Mouse (Mus musculus) olfactory bulb, adult 2 months (tissue): ENCODE results near the gene Eaf2.

Experiments used
- CTCF ChIP-seq: fragments of 200-500 bp; IDR thresholded peaks from 2 replicates; pipeline ENCODE4 v1.5.1; 2012; ENCODE audit warnings: low read depth, mild to moderate bottlenecking, low read length, moderate library complexity; ENCODE audit not compliant: insufficient read depth
- POLR2A ChIP-seq: fragments of 200-500 bp; IDR thresholded peaks from 2 replicates; pipeline ENCODE4 v1.6.1; 2012; ENCODE audit warnings: mild to moderate bottlenecking, low read depth, low read length, moderate library complexity; ENCODE audit not compliant: insufficient read depth

GRCm38 (mm10) chr16:36851202-36851601 is 23.6 kb downstream of the Eaf2 start:
- TF ChIP-seq CTCF (no peak), POLR2A (no peak)
